Mouse (Mus musculus) heart, postnatal 0 days (tissue): ENCODE results near the gene Fyb2.

Experiments used
- CTCF ChIP-seq: IDR thresholded peaks from 2 replicates; pipeline ENCODE4 v1.5.1; 2016; ENCODE audit warnings: antibody characterized with exemption, control low read depth, low read depth
- EP300 ChIP-seq: IDR thresholded peaks from 2 replicates; pipeline ENCODE4 v1.6.1; 2016; ENCODE audit warnings: antibody characterized with exemption, low read depth

GRCm38 (mm10) chr4:104893588-104893987, 19.7 kb upstream of the Fyb2 start:
- TF ChIP-seq CTCF (no peak), EP300 (no peak)
